8 mouse cellular contexts compared by ENCODE assay signal in the genomic region with DNA sequence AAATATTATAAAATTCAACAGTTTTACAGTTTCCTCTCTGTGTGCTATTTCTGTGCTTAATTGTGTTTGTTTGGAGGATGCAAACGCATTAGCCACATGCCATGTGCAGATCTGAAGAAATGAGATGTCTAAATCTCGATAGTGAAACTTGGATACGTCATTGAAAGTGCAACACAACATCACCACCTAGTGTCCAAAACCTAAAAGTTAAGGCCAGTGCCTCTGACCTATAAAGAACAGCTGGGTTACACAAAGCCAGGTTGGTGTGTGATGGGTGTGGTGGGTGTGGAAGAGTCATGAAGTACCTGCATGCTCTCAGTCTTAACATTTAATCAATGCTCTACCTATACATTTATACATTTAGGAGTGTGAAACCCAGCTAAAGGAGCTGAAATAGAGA.
DNase-seq lines count a peak whose midpoint lies in the region; ATAC-seq and TF ChIP-seq lines count a peak whose summit lies in the region.

No protein-coding gene starts in this region.

- no peak for DNase-seq in forebrain, embryonic 10.5 days (ENCODE audit: extremely low spot score, low spot score)
- DNase-seq in midbrain, postnatal 0 days (ENCODE audit: low spot score), result no peak
- no peak for DNase-seq in left cerebral cortex, adult 2 months (ENCODE audit: extremely low spot score in 1 of 2, low spot score in 2 of 2)
- no peak for DNase-seq in MN1 (ENCODE audit: low spot score)
- no peak for DNase-seq in urinary bladder, postnatal 4 days (ENCODE audit: low spot score in 2 of 2)

- H3K27ac ChIP-seq in forebrain, embryonic 16.5 days (ENCODE audit: low read length), result no peak overlapping the region
- H3K27ac ChIP-seq in forebrain, embryonic 10.5 days, result no peak overlapping the region
- no peak overlapping the region for H3K27ac ChIP-seq in midbrain, postnatal 0 days (ENCODE audit: low read depth, low read length)
- no peak overlapping the region for H3K27ac ChIP-seq in midbrain, embryonic 13.5 days
- no peak overlapping the region for H3K27ac ChIP-seq in left cerebral cortex, adult 2 months

- intact Hi-C loops in left cerebral cortex, adult 2 months (cut with DNase I), result loop anchor here (5.0 kb wide), 1 partner anchor 145 kb away; no protein-coding TSS in a partner anchor

- WGBS in forebrain, embryonic 16.5 days, result 26% methylated on average over 3 of the region's 3 CpGs
- 51% methylated on average over 3 of the region's 3 CpGs for WGBS in forebrain, embryonic 10.5 days
- 42% methylated on average over 3 of the region's 3 CpGs for WGBS in midbrain, postnatal 0 days
- 29% methylated on average over 3 of the region's 3 CpGs for WGBS in midbrain, embryonic 13.5 days

- no peaks in the 10 kb centered on the region for H3K36me3 ChIP-seq in forebrain, embryonic 16.5 days (ENCODE audit: control insufficient read depth, insufficient read depth)
- H3K36me3 ChIP-seq in forebrain, embryonic 10.5 days (replicated peaks), result no peaks in the 10 kb centered on the region
- H3K36me3 ChIP-seq in midbrain, postnatal 0 days (ENCODE audit: insufficient read depth, low read length), result no peaks in the 10 kb centered on the region
- H3K36me3 ChIP-seq in midbrain, embryonic 13.5 days, result no peaks in the 10 kb centered on the region

- ATAC-seq in forebrain, embryonic 16.5 days, result 0 out of 2 replicates have a peak, but pooled peaks have one; percentile 4
- no peak for ATAC-seq in midbrain, postnatal 0 days (ENCODE audit: low FRiP score)
- ATAC-seq in midbrain, embryonic 13.5 days, result no peak
- peak; percentile 69 for ATAC-seq in granulocyte monocyte progenitor cell, adult 5-6 weeks (replicated peaks; ENCODE audit: poor library complexity, severe bottlenecking)

- peak; percentile 47 for TF ChIP-seq CTCF in midbrain, postnatal 0 days (IDR thresholded peaks at IDR 0.05)
- peak; percentile 66 for TF ChIP-seq CTCF in left cerebral cortex, adult 2 months (IDR thresholded peaks at IDR 0.05)

- H3K9ac ChIP-seq in forebrain, embryonic 16.5 days (replicated peaks; ENCODE audit: low read depth, low read length), result no peak overlapping the region
- no peak overlapping the region for H3K9ac ChIP-seq in midbrain, postnatal 0 days (replicated peaks; ENCODE audit: low read length, poor library complexity, severe bottlenecking)
- H3K9ac ChIP-seq in midbrain, embryonic 13.5 days (replicated peaks), result no peak overlapping the region

- no peak overlapping the region for H3K4me2 ChIP-seq in forebrain, embryonic 16.5 days (ENCODE audit: low read length)
- H3K4me2 ChIP-seq in midbrain, postnatal 0 days (ENCODE audit: low read depth, low read length, poor library complexity, severe bottlenecking), result no peak overlapping the region
- H3K4me2 ChIP-seq in midbrain, embryonic 13.5 days (replicated peaks), result no peak overlapping the region

- no peaks in the 10 kb centered on the region for H3K27me3 ChIP-seq in forebrain, embryonic 16.5 days (replicated peaks; ENCODE audit: control insufficient read depth, insufficient read depth, low read length)
- peaks cover 38% of the 10 kb centered on the region for H3K27me3 ChIP-seq in forebrain, embryonic 10.5 days (ENCODE audit: poor library complexity, severe bottlenecking)
- no peaks in the 10 kb centered on the region for H3K27me3 ChIP-seq in midbrain, postnatal 0 days (ENCODE audit: insufficient read depth, low read length)
- H3K27me3 ChIP-seq in midbrain, embryonic 13.5 days, result no peaks in the 10 kb centered on the region

- peaks cover 2% of the 10 kb centered on the region for H3K4me1 ChIP-seq in forebrain, embryonic 16.5 days (replicated peaks; ENCODE audit: control insufficient read depth, insufficient read depth, low read length)
- peaks cover 21% of the 10 kb centered on the region for H3K4me1 ChIP-seq in forebrain, embryonic 10.5 days
- no peaks in the 10 kb centered on the region for H3K4me1 ChIP-seq in midbrain, postnatal 0 days (ENCODE audit: insufficient read depth, low read length)
- peaks cover 10% of the 10 kb centered on the region; the same call in 1 of the 2 replicates for H3K4me1 ChIP-seq in midbrain, embryonic 13.5 days (replicated peaks)

- H3K9me3 ChIP-seq in forebrain, embryonic 16.5 days (ENCODE audit: control insufficient read depth, low read length), result no peaks in the 10 kb centered on the region
- no peaks in the 10 kb centered on the region for H3K9me3 ChIP-seq in forebrain, embryonic 10.5 days
- no peaks in the 10 kb centered on the region for H3K9me3 ChIP-seq in midbrain, postnatal 0 days (ENCODE audit: low read length)
- no peaks in the 10 kb centered on the region for H3K9me3 ChIP-seq in midbrain, embryonic 13.5 days

- H3K4me3 ChIP-seq in forebrain, embryonic 16.5 days (replicated peaks; ENCODE audit: low read length), result no peak overlapping the region
- no peak overlapping the region for H3K4me3 ChIP-seq in forebrain, embryonic 10.5 days
- no peak overlapping the region for H3K4me3 ChIP-seq in midbrain, postnatal 0 days (ENCODE audit: low read depth, low read length)
- H3K4me3 ChIP-seq in midbrain, embryonic 13.5 days (replicated peaks), result no peak overlapping the region
- H3K4me3 ChIP-seq in left cerebral cortex, adult 2 months, result peak overlapping the region; percentile 36

Comparison
In these comparisons a context has a peak if more than half of its experiments do, and no peak if none do; other contexts are left out.
1. ATAC-seq: peak in forebrain, embryonic 16.5 days (single experiment) and granulocyte monocyte progenitor cell, adult 5-6 weeks (single experiment); none in midbrain, postnatal 0 days (single experiment) and midbrain, embryonic 13.5 days (single experiment).